Mouse (Mus musculus) embryonic facial prominence, embryonic 12.5 days (tissue): ENCODE measurements around the gene Opn3. TPM values are rescaled to one million over a fixed set of nuclear protein-coding genes. Genes with fewer than 3 reads are reported as not detected.
A peak's percentile ranks its signal among the peaks of the same experiment; 100 is the strongest.

Experiments
- ATAC-seq: fragments of 200-750 bp; cut with Nextera tagmentation; 2 replicates; pipeline ENCODE4 v1.8.0; 2017; ENCODE audit not compliant: insufficient number of reproducible peaks, insufficient read depth, low FRiP score, low TSS enrichment
- H3K27ac ChIP-seq: fragments of 300-500 bp; sonication (generic); 2 replicates; pipeline ENCODE4 v1.5.1; 2016; ENCODE audit warnings: mild to moderate bottlenecking
- H3K27me3 ChIP-seq: fragments of 300-500 bp; sonication (generic); 2 replicates; pipeline ENCODE4 v1.6.1; 2016; ENCODE audit warnings: mild to moderate bottlenecking, moderate library complexity
- H3K36me3 ChIP-seq: fragments of 300-500 bp; sonication (generic); 2 replicates; pipeline ENCODE4 v1.6.1; 2016; ENCODE audit warnings: mild to moderate bottlenecking
- H3K4me1 ChIP-seq: fragments of 300-500 bp; sonication (generic); 2 replicates; pipeline ENCODE4 v1.6.1; 2016
- H3K4me2 ChIP-seq: fragments of 300-500 bp; sonication (generic); replicated peaks from 2 replicates; pipeline ENCODE4 v1.6.1; 2016; ENCODE audit warnings: mild to moderate bottlenecking, moderate library complexity
- H3K4me3 ChIP-seq: fragments of 300-500 bp; sonication (generic); 2 replicates; pipeline ENCODE4 v1.5.1; 2016; ENCODE audit warnings: mild to moderate bottlenecking
- H3K9ac ChIP-seq: fragments of 300-500 bp; sonication (generic); 2 replicates; pipeline ENCODE4 v1.6.1; 2016; ENCODE audit warnings: mild to moderate bottlenecking, moderate library complexity
- H3K9me3 ChIP-seq: fragments of 300-500 bp; sonication (generic); 2 replicates; pipeline ENCODE4 v1.6.1; 2016; ENCODE audit warnings: mild to moderate bottlenecking, moderate library complexity
- WGBS: fragments of 180-500 bp; shearing (Covaris S2); methylation state at CpG from one replicate; pipeline ENCODE4 v1.1.7; 2016; 5-methylcytosine and 5-hydroxymethylcytosine counted together
- polyA plus RNA-seq: library from polyadenylated mRNA; unstranded; fragments of >200 nt; fragmentation: Nextera tagmentation; extraction: Ambion mirVana; gene quantifications from 2 replicates; pipeline ENCODE4 v1.2.1, GENCODE M21; 2016

Opn3 gene
- polyA plus RNA-seq, 1 experiment from 2014 or later: 9.4 TPM

GRCm38 (mm10) chr1:175692997-175693361, 403 bp upstream of the Opn3 start:
- 2% methylated on average over 17 of the region's 17 CpGs for WGBS
- Histone ChIP-seq H3K4me2 (peak overlapping the region; percentile 74), H3K9ac (peak overlapping the region; percentile 43; the same call in 1 of the 2 replicates), H3K4me3 (peak overlapping the region; percentile 68), H3K36me3 (peaks cover 2% of the 10 kb centered on the region; the same call in 1 of the 2 replicates), H3K27me3 (no peaks in the 10 kb centered on the region), H3K27ac (no peak overlapping the region), H3K4me1 (peaks cover 18% of the 10 kb centered on the region; the same call in 1 of the 2 replicates), H3K9me3 (no peaks in the 10 kb centered on the region)
- peak; percentile 87 for ATAC-seq

DNA sequence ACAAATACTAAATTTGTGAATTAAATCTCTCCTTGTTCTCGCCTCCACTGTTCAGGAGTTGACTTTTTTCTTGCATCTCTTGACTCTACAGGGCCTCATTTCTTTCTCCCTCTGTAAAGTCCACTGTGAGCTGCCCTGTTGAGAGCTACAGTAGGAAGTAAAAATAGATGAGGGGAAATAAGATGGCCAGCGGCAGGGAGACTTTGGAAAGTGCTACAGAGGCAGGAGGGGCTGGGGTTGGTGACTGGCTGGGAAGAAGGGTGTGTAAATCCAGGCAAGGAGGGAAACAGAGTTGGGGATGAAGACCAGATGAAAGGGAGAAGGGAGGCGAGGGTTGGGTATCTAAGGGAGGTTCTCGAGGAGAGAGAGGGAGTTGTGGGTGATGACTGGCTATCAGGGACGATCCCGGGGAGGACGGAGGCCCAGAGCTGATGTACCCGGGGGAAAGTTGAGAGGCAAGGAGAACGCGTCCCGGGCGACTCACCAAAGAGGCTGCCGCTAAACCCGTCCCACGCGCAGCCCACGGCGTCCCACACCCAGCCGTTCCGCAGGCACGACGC, 810 bp downstream of the Opn3 start:
- Histone ChIP-seq H3K9me3 (no peaks in the 10 kb centered on the region), H3K27me3 (no peaks in the 10 kb centered on the region), H3K27ac (peak overlapping the region; percentile 82), H3K4me3 (peak overlapping the region; percentile 68), H3K9ac (peak overlapping the region; percentile 75), H3K4me2 (peak overlapping the region; percentile 74), H3K4me1 (peaks cover 18% of the 10 kb centered on the region; the same call in 1 of the 2 replicates), H3K36me3 (peaks cover 9% of the 10 kb centered on the region; the same call in 1 of the 2 replicates)
- WGBS: 2% methylated on average over 22 of the region's 22 CpGs
- ATAC-seq: no peak

- Histone ChIP-seq H3K36me3 (0 out of 2 replicates have a peak, but pooled peaks cover 1% of the 10 kb centered on the region), H3K4me2 (no peak overlapping the region), H3K9me3 (no peaks in the 10 kb centered on the region), H3K4me3 (no peak overlapping the region), H3K27me3 (no peaks in the 10 kb centered on the region), H3K4me1 (no peaks in the 10 kb centered on the region), H3K27ac (no peak overlapping the region), H3K9ac (no peak overlapping the region)
- ATAC-seq: no peak
- WGBS: 86% methylated on average over 6 of the region's 6 CpGs
Measured at GRCm38 (mm10) chr1:175680995-175681394, 11.6 kb downstream of the Opn3 start.

- WGBS: 80% methylated on average over 6 of the region's 6 CpGs
- Histone ChIP-seq H3K36me3 (no peaks in the 10 kb centered on the region), H3K27ac (no peak overlapping the region), H3K9ac (no peak overlapping the region), H3K27me3 (no peaks in the 10 kb centered on the region), H3K4me1 (no peaks in the 10 kb centered on the region), H3K4me2 (no peak overlapping the region), H3K4me3 (no peak overlapping the region), H3K9me3 (no peaks in the 10 kb centered on the region)
- ATAC-seq: no peak
Measured at GRCm38 (mm10) chr1:175677459-175677858, 15.1 kb downstream of the Opn3 start.

GRCm38 (mm10) chr1:175675116-175675515, 17.5 kb downstream of the Opn3 start:
- Histone ChIP-seq H3K9me3 (no peaks in the 10 kb centered on the region), H3K9ac (no peak overlapping the region), H3K4me2 (no peak overlapping the region), H3K27ac (no peak overlapping the region), H3K4me3 (no peak overlapping the region), H3K4me1 (no peaks in the 10 kb centered on the region), H3K36me3 (no peaks in the 10 kb centered on the region), H3K27me3 (no peaks in the 10 kb centered on the region)
- no peak for ATAC-seq
- 91% methylated on average over 6 of the region's 6 CpGs for WGBS

DNA sequence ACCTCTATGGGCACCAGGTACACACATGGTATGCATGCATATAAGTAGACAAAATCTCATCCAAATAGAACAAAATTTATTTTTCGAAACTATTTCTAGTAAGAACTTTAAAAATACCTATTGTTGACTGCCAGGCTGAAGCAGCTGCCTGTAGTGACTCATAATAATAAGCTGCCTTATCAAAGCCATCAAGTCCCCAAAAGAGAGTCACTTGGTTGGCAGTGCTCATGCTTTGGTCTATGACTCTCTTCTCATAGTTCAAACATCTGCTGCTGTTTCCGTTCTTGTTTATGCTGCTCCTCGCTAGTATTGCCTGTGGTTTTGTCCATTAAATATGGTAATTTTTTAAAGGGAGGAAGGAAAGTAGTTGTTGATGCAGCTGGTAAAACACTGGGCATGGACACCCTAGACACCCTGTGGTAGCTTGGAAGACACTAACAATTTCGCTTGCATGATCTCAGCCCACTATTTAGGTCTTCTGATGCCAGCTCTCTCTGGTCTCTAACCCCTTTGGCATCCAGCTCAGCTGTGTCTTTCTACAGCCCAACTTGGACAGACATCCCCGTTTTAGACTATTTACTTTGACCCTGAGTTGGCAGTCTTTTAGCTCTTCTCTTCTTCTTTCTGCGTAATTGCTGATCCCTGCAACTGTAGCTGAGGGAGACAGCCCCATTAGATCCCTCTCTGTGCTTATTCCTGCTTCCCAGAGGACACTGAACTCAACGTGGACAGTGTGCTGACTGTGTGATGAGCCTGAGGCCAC, 18.8 kb downstream of the Opn3 start:
- ATAC-seq: no peak
- no peak overlapping the region for H3K9ac ChIP-seq
- H3K36me3 ChIP-seq: no peaks in the 10 kb centered on the region
- WGBS: 78% methylated on average over 7 of the region's 7 CpGs
- H3K4me3 ChIP-seq: no peak overlapping the region
- H3K27ac ChIP-seq: no peak overlapping the region
- no peak overlapping the region for H3K4me2 ChIP-seq
- H3K27me3 ChIP-seq: no peaks in the 10 kb centered on the region
- H3K4me1 ChIP-seq: no peaks in the 10 kb centered on the region
- no peaks in the 10 kb centered on the region for H3K9me3 ChIP-seq

DNA sequence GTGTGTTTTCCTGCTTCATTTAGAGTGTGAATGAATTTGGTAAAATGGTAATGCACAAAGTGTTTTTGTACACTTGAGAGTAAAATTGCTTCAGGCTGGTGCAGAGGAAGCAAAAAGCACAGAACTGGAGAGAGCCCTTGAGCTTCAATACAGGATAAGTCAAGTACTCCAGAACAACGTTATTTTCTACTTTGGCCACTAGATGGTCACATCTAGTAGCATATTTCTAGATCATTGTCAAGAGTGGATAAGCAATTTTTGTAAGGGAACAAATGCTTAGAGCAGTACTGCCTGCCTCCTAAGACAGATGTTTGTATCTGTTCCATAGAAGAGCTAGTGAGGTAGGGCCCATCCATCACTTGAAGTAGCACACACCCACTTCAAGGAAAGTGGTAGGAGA, 20.9 kb downstream of the Opn3 start:
- H3K4me1 ChIP-seq: no peaks in the 10 kb centered on the region
- no peak overlapping the region for H3K9ac ChIP-seq
- H3K9me3 ChIP-seq: no peaks in the 10 kb centered on the region
- no peaks in the 10 kb centered on the region for H3K36me3 ChIP-seq
- no peaks in the 10 kb centered on the region for H3K27me3 ChIP-seq
- ATAC-seq: no peak
- H3K4me2 ChIP-seq: no peak overlapping the region
- no peak overlapping the region for H3K27ac ChIP-seq
- 40% methylated on average over 1 of the region's 1 CpGs for WGBS
- H3K4me3 ChIP-seq: no peak overlapping the region

GRCm38 (mm10) chr1:175670042-175670441, 22.5 kb downstream of the Opn3 start:
- no peak overlapping the region for H3K27ac ChIP-seq
- H3K4me3 ChIP-seq: no peak overlapping the region
- no peaks in the 10 kb centered on the region for H3K27me3 ChIP-seq
- 68% methylated on average over 7 of the region's 7 CpGs for WGBS
- H3K36me3 ChIP-seq: no peaks in the 10 kb centered on the region
- H3K4me1 ChIP-seq: peaks cover 5% of the 10 kb centered on the region; the same call in 1 of the 2 replicates
- no peak for ATAC-seq
- H3K9ac ChIP-seq: no peak overlapping the region
- H3K9me3 ChIP-seq: no peaks in the 10 kb centered on the region
- no peak overlapping the region for H3K4me2 ChIP-seq

- no peaks in the 10 kb centered on the region for H3K27me3 ChIP-seq
- H3K9me3 ChIP-seq: no peaks in the 10 kb centered on the region
- no peak overlapping the region for H3K9ac ChIP-seq
- no peak overlapping the region for H3K27ac ChIP-seq
- H3K4me3 ChIP-seq: no peak overlapping the region
- peaks cover 5% of the 10 kb centered on the region; the same call in 1 of the 2 replicates for H3K4me1 ChIP-seq
- H3K4me2 ChIP-seq: no peak overlapping the region
- H3K36me3 ChIP-seq: no peaks in the 10 kb centered on the region
- 79% methylated on average over 3 of the region's 3 CpGs for WGBS
- no peak for ATAC-seq
Measured at GRCm38 (mm10) chr1:175669456-175669855, 23.1 kb downstream of the Opn3 start.

- no peak overlapping the region for H3K9ac ChIP-seq
- H3K36me3 ChIP-seq: no peaks in the 10 kb centered on the region
- no peak overlapping the region for H3K4me2 ChIP-seq
- no peak overlapping the region for H3K27ac ChIP-seq
- H3K4me1 ChIP-seq: peaks cover 5% of the 10 kb centered on the region; the same call in 1 of the 2 replicates
- no peak for ATAC-seq
- WGBS: 78% methylated on average over 5 of the region's 5 CpGs
- no peaks in the 10 kb centered on the region for H3K9me3 ChIP-seq
- no peak overlapping the region for H3K4me3 ChIP-seq
- no peaks in the 10 kb centered on the region for H3K27me3 ChIP-seq
Measured at GRCm38 (mm10) chr1:175668666-175669405, 23.7 kb downstream of the Opn3 start.

DNA sequence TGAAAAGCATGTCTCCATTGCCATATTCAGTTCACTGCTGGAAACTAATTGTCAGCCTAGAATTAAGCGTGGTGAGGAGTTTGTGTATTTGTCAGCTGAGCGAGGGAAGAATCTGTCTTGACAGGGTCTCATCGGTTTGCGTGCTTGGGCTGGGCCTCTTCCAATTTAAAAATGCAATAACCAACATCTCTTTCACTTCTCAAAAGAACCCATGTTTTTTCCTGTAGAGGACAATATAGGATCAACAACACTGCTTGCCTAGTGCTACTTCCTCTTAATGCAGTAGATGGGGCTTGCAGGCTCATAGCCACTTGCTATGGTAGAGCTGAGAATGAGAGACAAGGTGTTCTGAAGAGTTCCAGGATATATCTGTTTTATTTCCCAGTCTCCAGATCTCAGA, 32.7 kb downstream of the Opn3 start:
- Histone ChIP-seq H3K36me3 (no peaks in the 10 kb centered on the region), H3K4me3 (no peak overlapping the region), H3K4me2 (no peak overlapping the region), H3K27ac (no peak overlapping the region), H3K27me3 (no peaks in the 10 kb centered on the region), H3K4me1 (no peaks in the 10 kb centered on the region), H3K9me3 (no peaks in the 10 kb centered on the region), H3K9ac (no peak overlapping the region)
- no peak for ATAC-seq
- 89% methylated on average over 4 of the region's 4 CpGs for WGBS

DNA sequence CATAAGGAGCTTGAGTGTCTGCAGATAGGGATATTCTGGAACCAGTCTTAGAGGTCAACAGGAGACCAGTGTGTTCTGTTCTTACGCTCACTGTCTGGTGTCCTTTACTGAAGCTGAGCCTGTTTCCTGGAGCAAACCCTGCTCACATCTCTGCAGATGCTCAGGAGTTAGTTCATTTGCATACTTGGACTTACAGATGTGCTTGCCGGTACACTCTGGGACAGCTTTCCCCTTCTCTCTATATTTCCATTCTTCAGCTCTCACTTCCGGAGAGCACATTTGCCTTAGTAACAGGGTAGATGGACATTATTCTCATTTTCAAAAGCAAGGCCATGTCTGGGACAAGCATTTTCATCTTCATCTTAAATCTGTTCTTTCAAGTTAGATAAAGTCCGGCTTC, 44.0 kb downstream of the Opn3 start:
- H3K9me3 ChIP-seq: no peaks in the 10 kb centered on the region
- 94% methylated on average over 4 of the region's 4 CpGs for WGBS
- no peak overlapping the region for H3K4me2 ChIP-seq
- no peak overlapping the region for H3K4me3 ChIP-seq
- no peaks in the 10 kb centered on the region for H3K27me3 ChIP-seq
- H3K36me3 ChIP-seq: no peaks in the 10 kb centered on the region
- no peaks in the 10 kb centered on the region for H3K4me1 ChIP-seq
- H3K27ac ChIP-seq: no peak overlapping the region
- H3K9ac ChIP-seq: no peak overlapping the region
- ATAC-seq: no peak
